Comparison of ENCODE assay signal across 28 mouse cellular contexts in the genomic region with DNA sequence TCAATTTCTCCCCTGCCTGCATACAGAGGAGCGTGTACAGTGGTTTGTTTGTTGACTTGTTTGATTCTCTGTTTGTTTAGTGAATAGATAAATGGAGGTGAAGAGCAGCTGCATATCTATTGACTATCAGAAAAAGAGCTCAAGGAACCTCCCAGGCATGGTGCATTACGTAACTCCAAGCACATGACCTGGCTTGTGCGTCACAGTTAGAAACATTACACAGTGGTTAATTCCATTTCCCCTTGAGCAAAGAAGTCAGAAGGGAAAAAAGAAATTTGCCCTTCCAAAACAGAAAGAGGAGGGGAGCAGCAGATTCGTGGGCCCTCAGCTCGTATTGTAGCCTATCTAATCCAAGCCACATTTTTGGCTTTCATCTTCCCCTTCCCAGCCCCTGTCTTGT. TPM values are rescaled to one million over a fixed set of nuclear protein-coding genes. Genes with fewer than 3 reads are reported as not detected.
DNase-seq lines count a peak whose midpoint lies in the region; ATAC-seq and TF ChIP-seq lines count a peak whose summit lies in the region.
"Had no signal": no experiment of that assay in that cellular context is flagged by ENCODE, and none has a peak within 500 bp of the region (broad histone marks: within the 10 kb centered on the region; RNA-seq: fewer than 3 reads in every experiment).

No protein-coding gene starts in this region.

- 31% methylated on average over 5 of the region's 5 CpGs for WGBS in liver, adult 2 months
- 52% methylated on average over 5 of the region's 5 CpGs for WGBS in liver, embryonic 12.5 days (ENCODE audit: insufficient replicate concordance)

- ATAC-seq in liver, embryonic 12.5 days = no peak
- peak; percentile 69 for ATAC-seq in granulocyte monocyte progenitor cell, adult 5-6 weeks (replicated peaks; ENCODE audit: poor library complexity, severe bottlenecking)
- ATAC-seq: activated CD4-positive, CD25-positive, alpha-beta regulatory T cell, adult 4 months; CD4-positive, CD25-positive, alpha-beta regulatory T cell, adult 4 months; forebrain, postnatal 0 days; hindbrain, embryonic 16.5 days had no signal

- H3K4me3 ChIP-seq in liver, adult 2 months (ENCODE audit: insufficient read depth, low read depth, low read length) = no peak overlapping the region
- no peak overlapping the region for H3K4me3 ChIP-seq in liver, embryonic 12.5 days
- H3K4me3 ChIP-seq: embryonic facial prominence, embryonic 15.5 days; forebrain, embryonic 12.5 days; layer of hippocampus, adult 2 months; liver, embryonic 15.5 days; lung, embryonic 15.5 days; midbrain, embryonic 10.5 days; myocyte; neural tube, embryonic 12.5 days had no signal

- H3K4me2 ChIP-seq in liver, embryonic 12.5 days = no peak overlapping the region
- H3K4me2 ChIP-seq: embryonic facial prominence, embryonic 15.5 days; forebrain, embryonic 12.5 days; liver, embryonic 15.5 days; lung, embryonic 15.5 days; neural tube, embryonic 12.5 days had no signal

- H3K4me1 ChIP-seq in liver, adult 2 months (ENCODE audit: control insufficient read depth, insufficient read depth, low read length) = peaks cover 3% of the 10 kb centered on the region
- no peaks in the 10 kb centered on the region for H3K4me1 ChIP-seq in liver, embryonic 12.5 days
- H3K4me1 ChIP-seq: embryonic facial prominence, embryonic 15.5 days; forebrain, embryonic 12.5 days; liver, embryonic 15.5 days; lung, embryonic 15.5 days; neural tube, embryonic 12.5 days had no signal

- H3K9ac ChIP-seq in liver, adult 2 months (ENCODE audit: low read depth, low read length) = no peak overlapping the region
- H3K9ac ChIP-seq in liver, embryonic 12.5 days = no peak overlapping the region
- H3K9ac ChIP-seq: embryonic facial prominence, embryonic 15.5 days; forebrain, embryonic 12.5 days; forebrain, postnatal 0 days; liver, embryonic 15.5 days; lung, embryonic 15.5 days; neural tube, embryonic 12.5 days had no signal

- TF ChIP-seq CTCF in liver, adult 2 months (IDR thresholded peaks at IDR 0.05; ENCODE audit: low read depth, low read length) = no peak

- peak; percentile 17 for DNase-seq in adrenal gland, postnatal 14 days
- DNase-seq in adrenal gland, adult 8-10 months = no peak
- DNase-seq in liver, adult 2 months (ENCODE audit: extremely low read depth, low read depth, low spot score) = peak; percentile 69
- peak; percentile 83 for DNase-seq in NIH3T3 (ENCODE audit: low read depth)
- no peak for DNase-seq in layer of hippocampus, adult 9-10 months (ENCODE audit: low spot score)
- DNase-seq in cerebellum, adult 18-20 months = no peak
- DNase-seq: cerebellum, adult 11 months; cerebellum, adult 9-11 months; forebrain, postnatal 0 days; heart, postnatal 14 days; left cerebral cortex, postnatal 4 days; right cerebral cortex, adult 18-20 months; spleen, adult 18-20 months; thymus, adult 18-20 months; thymus, postnatal 25 days had no signal

- no peak for TF ChIP-seq POLR2A in liver, adult 2 months (IDR thresholded peaks at IDR 0.05; ENCODE audit: extremely low read depth, insufficient read depth, low read length)

- H3K36me3 ChIP-seq in liver, adult 2 months (ENCODE audit: control insufficient read depth, insufficient read depth, low read length) = no peaks in the 10 kb centered on the region
- no peaks in the 10 kb centered on the region for H3K36me3 ChIP-seq in liver, embryonic 12.5 days
- H3K36me3 ChIP-seq: embryonic facial prominence, embryonic 15.5 days; forebrain, embryonic 12.5 days; liver, embryonic 15.5 days; lung, embryonic 15.5 days; neural tube, embryonic 12.5 days had no signal

- no peaks in the 10 kb centered on the region for H3K9me3 ChIP-seq in liver, embryonic 12.5 days (replicated peaks)
- H3K9me3 ChIP-seq: embryonic facial prominence, embryonic 15.5 days; forebrain, embryonic 12.5 days; liver, embryonic 15.5 days; lung, embryonic 15.5 days; midbrain, embryonic 10.5 days; neural tube, embryonic 12.5 days had no signal

- H3K27me3 ChIP-seq in liver, adult 2 months (ENCODE audit: control insufficient read depth, insufficient read depth, low read length) = no peaks in the 10 kb centered on the region
- H3K27me3 ChIP-seq in liver, embryonic 12.5 days (replicated peaks) = no peaks in the 10 kb centered on the region
- H3K27me3 ChIP-seq: embryonic facial prominence, embryonic 15.5 days; forebrain, embryonic 12.5 days; liver, embryonic 15.5 days; lung, embryonic 15.5 days; neural tube, embryonic 12.5 days had no signal

- no peaks in the 10 kb centered on the region for H3K79me2 ChIP-seq in liver, adult 2 months (ENCODE audit: control insufficient read depth, insufficient read depth, low read length)

- no peak overlapping the region for H3K27ac ChIP-seq in liver, adult 2 months (replicated peaks; ENCODE audit: insufficient read depth, low read depth, low read length)
- H3K27ac ChIP-seq in liver, embryonic 12.5 days = no peak overlapping the region
- H3K27ac ChIP-seq: embryonic facial prominence, embryonic 15.5 days; forebrain, embryonic 12.5 days; layer of hippocampus, adult 2 months; liver, embryonic 15.5 days; lung, embryonic 15.5 days; midbrain, embryonic 10.5 days; neural tube, embryonic 12.5 days had no signal

RNA-seq across cellular contexts. Expression of gene Pappa, which starts 11.1 kb away (rescaled TPM):
- total RNA-seq in adrenal gland, postnatal 14 days (2021) = 1.1 and 1.6 TPM in 2 replicates
- under 1 TPM; 0.28 to 0.38 (median 0.32) TPM for total RNA-seq in adrenal gland, adult 8-10 months (2022)
- total RNA-seq in liver, adult 2 months (2014; rRNA removed) = 0.09 and 0.13 TPM in 2 replicates
- polyA plus RNA-seq in liver, adult 2 months (2012; rRNA removed) = 0.02 TPM in 1 of 2 replicates, not detected in the other
- 0.11 and 0.15 TPM in 2 replicates for polyA plus RNA-seq in liver, embryonic 12.5 days (2016; fragmentation: Nextera tagmentation; extraction: Ambion mirVana)
- total RNA-seq in granulocyte monocyte progenitor cell, adult 5-6 weeks (2014; fragmentation: Nextera tagmentation) = not detected in 2 replicates
- total RNA-seq in granulocyte monocyte progenitor cell, adult 5-6 weeks (2017) = not detected in 2 replicates
- polyA plus RNA-seq: activated CD4-positive, CD25-positive, alpha-beta regulatory T cell, adult 4 months had no signal

Comparison
In these comparisons a context has a peak if more than half of its experiments do, and no peak if none do; other contexts are left out.
1. DNase-seq: peak in adrenal gland, postnatal 14 days (single experiment), liver, adult 2 months (single experiment) and NIH3T3 (single experiment); none in adrenal gland, adult 8-10 months (single experiment), layer of hippocampus, adult 9-10 months (single experiment) and cerebellum, adult 18-20 months (0 of 2).